Mouse (Mus musculus): ENCODE measurements around the gene Hspb11. TPM values are rescaled to one million over a fixed set of nuclear protein-coding genes. Genes with fewer than 3 reads are reported as not detected.

The Hspb11 gene
- total RNA-seq (2021) = 10 to 100 TPM; 13.7 to 14.1 TPM
- long read RNA-seq, experiment 1, transcript Hspb11-202 (6 exons, 607 nt) = minor isoform, 9 of 22 reads
- long read RNA-seq, experiment 1, transcript Hspb11-201 (6 exons, 608 nt) = major isoform, 11 of 22 reads
- long read RNA-seq, experiment 1, partial matches to known transcripts = 0 of 22 reads
- long read RNA-seq, experiment 1, other reads (novel, unspliced or antisense) = 2 of 22 reads
- long read RNA-seq, experiment 2, partial matches to known transcripts = 1 of 6 reads
- long read RNA-seq, experiment 2, other reads (novel, unspliced or antisense) = 2 of 6 reads

DNA sequence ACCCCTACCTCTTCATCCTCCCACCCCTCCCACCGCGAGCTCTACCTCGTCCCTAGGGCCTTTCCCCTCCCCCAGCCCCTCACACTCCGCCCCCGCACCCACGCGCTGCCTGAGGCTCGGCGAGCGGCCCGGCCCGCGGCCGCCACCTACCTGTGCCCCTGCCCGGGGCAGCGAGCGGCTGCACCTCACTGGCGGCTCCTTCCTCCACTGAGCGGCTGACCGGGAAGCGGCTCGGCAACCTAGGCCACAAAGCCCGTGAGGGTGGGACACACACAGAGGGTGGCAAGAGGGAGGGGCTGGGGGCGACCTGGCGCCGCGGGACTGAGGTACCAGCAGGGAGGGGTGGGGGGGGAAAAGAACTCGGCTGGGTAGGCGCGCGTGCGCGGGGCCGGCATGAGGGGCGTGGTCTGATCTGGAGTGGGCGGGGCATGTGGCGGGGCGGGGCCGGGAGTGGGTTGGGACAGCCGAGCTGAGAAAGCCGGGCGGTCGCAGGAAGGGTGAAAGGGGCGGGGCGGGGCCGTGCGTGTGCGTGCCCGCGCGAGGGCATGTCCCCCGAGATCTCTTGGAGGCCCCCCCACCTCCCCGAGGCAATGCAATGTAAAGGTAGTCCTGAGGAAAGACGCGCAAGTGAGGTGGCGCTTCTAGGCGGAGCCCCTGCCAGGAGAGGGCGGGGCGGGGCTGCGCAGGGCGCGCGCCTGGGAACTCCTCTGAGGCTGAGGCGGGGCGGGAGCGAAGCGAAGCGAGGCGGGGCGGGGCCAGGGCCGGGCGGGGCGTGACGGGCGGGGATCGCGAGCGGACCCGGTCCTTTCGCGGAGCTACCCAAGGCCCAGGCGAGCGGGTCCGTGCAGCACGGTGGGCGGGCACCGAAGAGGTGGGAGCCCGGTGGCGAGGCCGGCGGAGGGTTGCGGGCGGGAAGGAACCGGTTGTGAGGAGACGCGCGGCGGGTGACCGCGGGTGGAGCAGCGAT is at the start of gene Hspb11, which contains the start of gene Lrrc42:
Gene Hspb11 (plus strand): TSS at position 469 of the 967 bp plus-strand sequence.
Gene Lrrc42 (minus strand): TSS at position 408 of the 967 bp plus-strand sequence.
- intact Hi-C loops (cut with DNase I; ENCODE audit: low total_unique reads) = no loop called here
- peak; percentile 95 for DNase-seq

DNA sequence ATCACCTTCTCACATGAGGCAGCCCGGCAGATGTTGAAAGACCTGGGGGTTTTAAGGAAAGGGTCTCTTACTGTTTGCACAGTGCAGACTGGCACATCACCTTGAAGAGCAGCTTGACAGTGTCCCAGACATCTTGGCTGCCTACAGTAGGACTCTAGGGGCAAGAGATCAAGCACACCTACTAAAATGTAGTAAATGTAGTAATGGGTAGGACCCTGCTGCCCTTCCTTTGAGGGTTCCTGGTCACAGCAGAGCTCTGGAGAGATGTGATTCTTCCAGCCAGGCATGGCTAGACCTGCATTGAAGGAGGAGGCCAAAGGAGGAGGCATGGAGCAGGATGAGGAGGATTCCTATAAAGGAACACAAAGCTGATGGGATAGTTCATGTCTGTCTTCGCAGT is 46.4 kb upstream of the Hspb11 start:
- intact Hi-C loops (cut with DNase I; ENCODE audit: low total_unique reads) = no loop called here
- DNase-seq = no peak

DNA sequence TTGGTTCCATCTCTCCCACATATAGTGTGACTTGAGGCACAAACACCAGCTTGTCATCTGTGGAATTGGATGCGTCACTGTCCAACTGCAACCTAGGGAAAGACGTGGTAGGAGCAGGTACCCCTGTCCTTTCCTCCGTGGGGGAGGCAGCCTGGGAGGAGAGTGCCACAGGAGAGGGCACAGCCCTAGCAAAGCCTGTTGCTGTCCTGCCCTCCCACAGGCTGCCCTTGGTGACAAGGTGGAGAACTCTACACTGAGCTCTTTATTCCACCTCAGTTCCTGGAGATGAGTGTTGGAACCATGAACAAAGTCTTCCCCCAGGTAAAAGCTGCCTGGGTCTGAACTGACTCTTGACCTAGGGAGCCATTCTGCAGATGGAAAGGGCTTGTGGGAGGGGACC is 44.5 kb upstream of the Hspb11 start, which contains the start of gene Ldlrad1:
Gene Ldlrad1 (plus strand): TSS at position 301 of the 400 bp plus-strand sequence.
- intact Hi-C loops (cut with DNase I; ENCODE audit: low total_unique reads) = no loop called here
- no peak for DNase-seq

DNA sequence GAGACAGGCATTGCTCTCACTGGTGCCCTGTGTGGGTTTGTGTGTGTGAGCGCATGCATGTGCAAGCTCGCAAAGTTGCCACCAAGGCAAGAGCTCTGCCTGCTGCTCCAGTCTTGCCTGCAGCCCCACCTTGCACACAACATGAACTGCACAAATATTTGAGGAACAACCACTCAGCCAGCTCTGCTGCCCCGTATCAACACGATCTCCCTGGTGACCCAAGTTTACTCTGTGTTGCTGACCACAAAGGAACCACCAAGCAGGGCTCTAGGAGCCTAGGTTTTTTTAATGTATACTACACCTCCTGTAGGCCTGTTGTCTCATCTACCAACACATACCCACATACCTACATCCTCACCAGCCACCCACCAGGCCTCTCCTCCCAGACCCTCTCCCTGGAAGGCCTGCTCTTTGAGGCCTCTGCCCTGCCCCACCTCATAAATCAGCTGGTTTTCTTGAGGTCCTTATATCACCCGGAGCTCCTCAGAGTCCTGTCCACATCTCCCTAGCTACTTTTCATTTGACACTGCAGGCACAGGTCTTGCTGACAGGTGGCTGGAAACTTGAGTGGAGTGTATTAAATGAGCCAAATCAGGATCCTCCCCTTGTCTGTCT is 42.8 kb upstream of the Hspb11 start:
- intact Hi-C loops (cut with DNase I; ENCODE audit: low total_unique reads) = no loop called here
- no peak for DNase-seq

DNA sequence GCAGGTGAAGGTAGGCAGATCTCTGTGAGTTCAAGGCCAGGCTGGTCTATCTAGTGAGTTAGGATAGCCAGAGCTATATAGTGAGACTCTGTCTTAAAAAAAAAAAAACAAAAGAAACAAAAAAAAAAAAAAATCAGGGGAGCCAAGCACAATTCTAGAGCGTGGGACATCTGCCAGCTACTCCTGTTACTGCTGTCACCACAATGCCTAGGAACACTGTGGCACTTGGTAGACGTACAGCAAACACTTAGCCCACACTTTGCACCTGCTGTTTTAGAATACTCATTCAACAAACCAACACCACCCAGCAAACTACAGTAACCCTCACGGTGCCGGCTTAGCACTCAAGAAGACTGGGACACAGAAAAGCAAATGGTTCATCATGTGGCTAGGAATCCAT is 41.9 kb upstream of the Hspb11 start:
- intact Hi-C loops (cut with DNase I; ENCODE audit: low total_unique reads) = no loop called here
- DNase-seq = no peak

DNA sequence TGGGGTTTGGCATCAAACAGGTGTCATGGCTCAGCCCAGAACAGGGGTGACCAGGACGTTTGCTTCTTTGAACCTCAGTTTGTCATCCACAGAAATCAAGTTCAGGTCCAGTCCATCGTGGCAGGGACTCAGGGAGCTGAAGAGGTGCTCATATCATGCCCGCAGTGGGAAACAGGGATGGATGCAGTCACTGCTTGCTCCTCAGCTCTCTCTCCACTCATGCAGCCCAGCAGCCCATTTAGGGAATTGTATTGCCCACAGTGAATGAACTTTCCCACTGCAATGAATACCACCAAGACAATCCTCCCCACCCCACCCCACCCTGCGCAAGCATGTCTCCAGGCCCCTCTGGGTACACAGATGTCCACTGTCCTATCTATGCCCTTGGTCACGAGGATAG is 41.5 kb upstream of the Hspb11 start:
- DNase-seq = no peak
- intact Hi-C loops (cut with DNase I; ENCODE audit: low total_unique reads) = no loop called here

DNA sequence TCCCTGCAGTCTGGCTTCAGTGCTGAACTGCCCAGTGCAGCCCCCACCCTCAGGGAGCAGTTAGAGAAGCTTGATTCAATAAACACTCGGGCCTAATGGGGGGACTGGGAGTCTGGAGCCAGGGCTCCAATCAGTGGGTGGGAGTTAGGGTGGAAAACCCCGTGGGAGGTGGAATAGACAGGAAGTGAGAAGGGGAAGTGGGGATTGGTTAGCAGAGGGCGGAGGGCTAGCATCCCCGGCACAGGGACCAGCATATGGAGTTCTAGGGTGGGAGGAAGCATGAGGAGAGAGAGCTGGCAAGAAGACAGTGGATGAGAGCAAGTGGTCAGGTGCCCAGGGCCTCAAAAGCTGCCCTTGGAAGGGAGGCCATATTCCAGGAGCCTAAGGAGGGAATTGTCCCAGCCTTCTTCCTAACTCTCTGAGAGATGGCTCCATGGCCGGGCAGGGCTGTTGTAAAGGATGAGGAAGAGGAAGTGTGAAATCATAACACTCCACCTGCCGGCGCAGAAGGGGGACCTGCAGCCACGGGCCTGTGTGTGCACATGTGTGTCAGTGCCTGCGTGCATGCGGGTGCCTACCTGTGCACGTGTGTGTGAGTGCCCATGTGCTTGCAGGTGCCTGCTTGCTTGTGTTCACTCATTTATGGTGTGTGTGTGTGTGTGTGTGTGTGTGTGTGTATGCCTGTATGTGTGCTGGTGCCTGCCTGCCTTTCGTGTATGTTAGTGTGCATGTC is 39.9 kb upstream of the Hspb11 start:
- no peak for DNase-seq
- intact Hi-C loops (cut with DNase I; ENCODE audit: low total_unique reads) = no loop called here

DNA sequence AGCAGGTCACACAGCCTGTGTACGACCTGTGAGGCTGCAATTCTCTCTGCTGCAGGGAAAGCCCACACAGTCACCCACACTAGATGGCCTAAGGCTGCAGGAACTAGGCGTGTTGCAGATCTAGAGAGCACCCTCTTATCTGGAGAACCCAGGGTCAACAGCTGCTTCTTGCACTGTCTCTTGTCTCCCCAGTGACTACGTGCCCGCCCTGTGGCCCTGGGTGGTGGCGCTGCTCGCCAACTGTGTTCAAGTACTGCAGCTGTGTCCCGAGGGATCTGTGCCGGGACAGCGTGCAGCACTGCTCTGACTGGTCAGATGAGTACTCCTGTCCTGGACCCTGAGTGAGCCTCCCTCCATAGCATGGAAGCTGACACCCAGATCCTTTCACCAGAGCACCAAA is 35.8 kb upstream of the Hspb11 start:
- DNase-seq = no peak
- intact Hi-C loops (cut with DNase I; ENCODE audit: low total_unique reads) = no loop called here

DNA sequence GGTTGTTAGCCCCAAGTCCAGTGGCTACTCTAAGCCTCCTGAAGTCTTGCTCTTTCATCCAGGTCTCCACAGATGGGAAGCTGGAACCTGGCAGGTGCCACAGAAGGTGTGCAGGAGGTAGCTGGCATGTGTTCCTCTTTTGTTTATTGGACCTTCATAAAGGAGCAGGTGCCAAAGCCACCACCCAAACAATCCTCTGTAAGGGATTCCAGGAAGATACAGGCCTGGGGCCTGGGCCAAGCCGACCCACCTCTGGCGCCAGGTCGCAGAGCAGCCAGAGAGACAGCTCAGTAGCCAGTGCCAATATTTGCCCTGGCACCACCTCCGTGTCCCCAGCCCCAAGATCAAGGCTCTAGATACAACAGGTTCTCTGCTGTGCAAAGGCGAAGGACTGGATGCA is 31.9 kb upstream of the Hspb11 start:
- intact Hi-C loops (cut with DNase I; ENCODE audit: low total_unique reads) = no loop called here
- DNase-seq = no peak

DNA sequence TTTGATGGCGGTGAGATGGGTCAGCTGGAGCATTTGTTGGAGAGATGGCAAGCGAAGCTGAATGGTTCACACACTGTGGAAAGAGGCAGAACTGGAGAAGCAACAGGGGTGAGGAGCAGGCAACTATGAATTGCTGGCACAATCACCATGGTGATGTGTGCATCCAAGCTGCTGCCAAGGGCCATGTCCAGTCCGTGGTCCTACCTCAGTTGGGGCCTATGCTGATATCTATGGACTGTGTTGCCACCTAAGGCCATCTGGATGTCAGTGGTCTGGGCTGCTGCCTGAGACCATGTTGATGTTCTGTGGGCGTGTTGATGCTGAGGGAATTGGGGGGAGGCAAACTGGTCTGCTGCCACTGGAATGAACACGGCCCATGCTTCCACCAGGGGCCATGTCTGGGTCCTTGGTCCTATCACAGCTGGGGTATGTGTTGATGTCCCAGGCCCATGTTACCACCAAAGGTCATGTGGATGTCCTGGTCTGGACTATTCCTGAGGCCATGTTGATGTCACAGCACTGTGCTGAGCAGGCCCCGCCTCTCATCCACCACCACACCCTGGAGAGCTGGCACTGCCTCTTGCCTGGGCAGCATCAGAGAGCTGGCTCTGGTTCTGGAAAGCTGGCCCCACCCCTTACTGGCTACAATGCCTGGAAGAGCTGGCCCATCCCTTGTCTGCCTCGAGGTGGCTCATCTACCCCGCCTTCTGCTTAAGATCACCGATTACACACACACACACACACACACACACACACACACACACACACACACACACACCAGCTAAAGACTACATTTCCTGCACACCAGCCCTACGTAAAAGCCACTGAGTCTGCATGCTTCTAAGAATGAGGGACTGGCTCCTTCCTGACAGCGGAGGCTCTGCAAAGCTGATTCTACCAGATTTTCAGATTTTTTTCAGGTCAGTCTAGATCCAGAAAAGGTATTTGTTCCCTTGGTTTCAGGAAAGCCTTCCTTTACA is 29.9 kb upstream of the Hspb11 start:
- intact Hi-C loops (cut with DNase I; ENCODE audit: low total_unique reads) = no loop called here
- peak; percentile 75 for DNase-seq

DNA sequence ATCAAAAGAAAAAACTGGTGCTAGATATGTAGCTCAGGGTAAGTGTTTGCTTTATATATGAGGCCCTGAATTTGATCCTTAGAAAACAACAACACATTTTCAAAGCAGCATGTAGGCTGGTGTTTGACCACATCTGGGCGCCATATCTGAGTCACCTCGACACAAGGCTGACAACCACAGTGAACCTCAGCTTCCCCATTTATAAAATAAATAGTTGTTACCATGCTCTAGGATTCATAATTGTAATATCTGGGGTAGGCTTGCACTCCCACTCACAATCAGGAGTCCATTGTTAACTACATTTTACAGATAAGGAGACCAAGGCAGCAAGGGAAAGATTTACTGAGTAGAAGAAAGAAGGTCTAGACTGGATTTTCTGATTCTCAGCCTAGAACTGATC is 27.1 kb upstream of the Hspb11 start:
- intact Hi-C loops (cut with DNase I; ENCODE audit: low total_unique reads) = no loop called here
- no peak for DNase-seq

DNA sequence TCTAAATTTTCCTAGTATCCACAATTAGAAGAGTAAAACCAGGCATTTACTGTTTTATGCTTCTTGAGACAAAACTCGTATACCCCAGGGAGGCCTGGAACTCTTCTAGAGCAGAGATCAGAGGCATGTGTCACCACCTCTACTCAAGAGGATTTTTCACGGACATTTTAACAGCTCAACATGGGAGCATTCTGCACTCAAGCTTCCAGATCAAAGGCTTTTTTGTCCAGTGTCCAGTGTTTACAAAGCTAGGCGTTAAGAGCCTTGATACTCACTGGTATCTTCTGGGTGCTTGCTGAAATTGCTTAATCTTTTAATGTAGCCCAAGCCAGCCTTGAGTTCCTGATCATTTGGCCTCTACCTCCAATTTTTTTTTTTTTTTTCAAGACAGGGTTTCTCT is 21.2 kb upstream of the Hspb11 start:
- intact Hi-C loops (cut with DNase I; ENCODE audit: low total_unique reads) = no loop called here
- no peak for DNase-seq

DNA sequence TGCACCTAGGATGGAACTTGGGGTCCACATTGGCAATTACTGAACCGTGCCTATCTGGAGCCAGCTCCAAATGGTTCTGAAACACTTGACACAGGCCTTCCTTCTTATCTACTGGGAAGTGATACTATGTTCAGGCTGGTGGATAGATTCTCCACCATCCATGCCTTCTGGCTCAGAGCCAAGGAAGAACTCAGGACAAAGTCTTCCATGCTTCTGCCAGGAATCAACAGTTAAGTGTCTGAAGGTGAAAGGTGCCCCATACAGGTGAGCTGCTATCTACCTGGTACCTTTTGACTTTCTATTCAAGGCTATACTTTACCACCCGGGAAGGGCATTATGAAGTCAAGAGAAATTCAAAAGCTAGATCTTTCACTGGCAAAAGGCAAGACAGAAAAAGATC is 15.1 kb upstream of the Hspb11 start:
- intact Hi-C loops (cut with DNase I; ENCODE audit: low total_unique reads) = no loop called here
- DNase-seq = no peak

DNA sequence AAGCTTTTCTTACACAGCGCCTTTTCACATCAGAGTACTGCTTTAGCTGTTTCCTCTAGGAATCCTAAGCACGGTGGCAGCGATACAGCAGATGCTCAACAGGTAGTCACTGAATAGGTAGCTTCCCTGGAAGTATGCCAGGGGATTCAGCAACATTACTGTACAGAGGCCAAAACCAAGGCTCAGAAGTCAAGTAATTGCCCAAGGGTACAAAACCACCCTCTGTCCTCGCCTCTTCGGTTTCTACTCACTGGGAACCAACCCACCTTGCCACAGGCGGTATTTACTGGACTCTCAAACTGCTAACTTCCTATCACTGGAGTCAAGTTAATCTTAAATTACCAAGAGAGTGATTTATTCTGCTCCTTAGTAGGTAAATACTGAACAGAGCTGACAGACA is 13.2 kb upstream of the Hspb11 start:
- no peak for DNase-seq
- intact Hi-C loops (cut with DNase I; ENCODE audit: low total_unique reads) = no loop called here

DNA sequence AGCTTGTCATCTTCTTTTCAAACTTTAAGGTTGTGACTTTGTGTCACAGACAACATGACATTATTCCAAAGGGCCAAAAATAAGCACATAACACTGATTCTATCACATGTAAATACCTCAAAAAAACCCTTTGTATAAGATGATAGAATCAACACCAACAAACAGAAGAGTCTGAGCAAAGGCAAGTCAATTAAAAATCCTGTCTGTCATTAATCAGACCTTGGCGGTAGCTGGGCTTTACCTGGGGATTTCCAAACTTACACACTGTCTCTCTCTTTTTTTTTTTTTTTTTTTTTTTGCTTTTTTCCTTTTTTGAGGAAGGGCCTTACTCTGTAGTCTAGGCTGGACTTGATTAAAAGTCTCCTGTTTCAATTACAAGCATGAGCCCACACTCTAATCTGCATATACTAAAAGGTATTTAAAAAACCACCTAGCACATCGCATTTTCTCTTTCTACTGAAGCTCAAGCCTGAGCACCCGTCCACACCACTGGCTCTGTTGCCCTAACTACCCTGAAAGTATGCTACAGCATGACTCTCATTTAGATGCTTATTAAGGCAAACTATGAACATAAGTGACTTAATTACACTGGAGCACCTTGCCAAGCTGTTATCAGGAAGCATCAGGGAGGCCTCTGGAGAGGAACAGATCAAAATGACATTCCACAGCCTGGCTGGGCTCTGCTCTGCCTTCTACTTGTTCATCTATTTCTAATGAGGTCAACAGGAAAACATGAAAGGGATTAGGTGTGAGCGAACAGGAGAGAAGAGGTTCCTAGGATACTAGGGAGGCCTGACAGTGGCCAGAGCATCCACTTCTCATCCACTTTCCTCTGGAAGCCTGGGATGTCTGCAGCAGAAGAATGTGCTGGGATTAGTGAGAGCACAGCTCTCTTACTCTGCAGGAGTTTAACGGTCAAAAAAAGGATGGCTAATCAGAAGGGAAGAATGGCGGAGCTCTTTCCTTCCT is 9.7 kb upstream of the Hspb11 start:
- no peak for DNase-seq
- intact Hi-C loops (cut with DNase I; ENCODE audit: low total_unique reads) = no loop called here

DNA sequence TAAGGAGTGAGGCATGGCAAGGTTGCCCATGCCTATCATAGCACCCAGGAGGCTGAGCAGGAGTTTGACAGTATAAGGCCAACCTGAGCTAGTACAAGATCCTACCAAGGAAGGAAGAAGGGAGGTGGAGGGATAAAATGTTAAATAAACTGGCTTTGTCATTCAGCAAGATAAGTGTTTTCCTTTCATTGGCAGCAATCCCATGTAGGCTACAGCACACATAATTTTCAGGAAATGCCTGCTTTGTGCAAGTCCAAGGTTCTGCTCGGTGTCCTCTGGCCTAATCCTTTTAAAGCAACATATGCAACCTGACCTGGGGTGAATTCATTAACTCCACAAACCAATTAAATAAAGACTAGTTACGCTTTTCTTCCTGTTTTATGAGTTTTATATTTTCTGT is 8.0 kb upstream of the Hspb11 start:
- DNase-seq = no peak
- intact Hi-C loops (cut with DNase I; ENCODE audit: low total_unique reads) = no loop called here

DNA sequence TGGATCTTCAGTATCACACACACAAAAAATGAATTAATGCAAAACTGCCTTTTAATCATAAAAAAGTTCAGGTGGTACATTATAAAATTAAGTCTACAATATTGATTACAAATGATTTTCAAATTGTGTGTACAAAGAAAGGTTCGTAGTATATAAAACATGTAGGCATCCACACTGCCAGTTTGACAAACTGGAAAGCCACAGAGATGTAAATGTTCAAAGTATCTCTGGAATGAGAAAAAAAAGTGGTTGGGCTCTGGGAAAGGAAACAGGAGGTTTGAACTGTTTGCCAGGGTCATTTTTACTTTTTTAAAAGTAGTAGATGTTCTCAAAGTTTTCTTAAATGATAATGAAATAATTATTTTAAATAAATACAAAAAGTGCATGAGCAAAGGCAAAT is 7.4 kb upstream of the Hspb11 start:
- intact Hi-C loops (cut with DNase I; ENCODE audit: low total_unique reads) = no loop called here

More for the DNA sequence above, 7.4 kb upstream of the Hspb11 start:
- no peak for DNase-seq
